Mouse (Mus musculus): ENCODE results near the gene Ncam1.

The Ncam1 gene

DNA sequence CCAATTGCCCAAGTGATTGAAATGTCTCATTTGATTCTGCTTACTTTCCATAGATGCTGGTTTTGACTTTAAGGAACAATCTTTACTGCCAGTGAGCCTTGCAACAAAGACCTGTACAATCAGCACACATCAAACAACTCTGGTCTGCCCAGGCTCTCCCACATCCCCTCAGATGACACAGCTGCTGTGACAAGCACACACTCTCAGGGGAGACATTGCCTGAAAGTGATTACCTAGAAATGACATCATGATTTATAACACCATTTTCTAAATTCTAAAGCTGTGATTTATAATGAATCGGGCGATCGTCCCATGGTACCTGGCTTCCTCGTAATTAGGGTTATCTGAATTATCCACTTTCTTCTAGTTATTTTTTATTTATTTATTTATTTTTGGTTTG, 42.0 kb downstream of the Ncam1 start:
- in situ Hi-C loops (cut with MboI; ENCODE audit: unreplicated experiment in 2 of 2) = no loop called here

GRCm38 (mm10) chr9:49755214-49755613, 43.5 kb downstream of the Ncam1 start:
- in situ Hi-C loops (cut with MboI; ENCODE audit: unreplicated experiment in 2 of 2) = no loop called here

- in situ Hi-C loops (cut with MboI; ENCODE audit: unreplicated experiment in 2 of 2) = no loop called here
Observed at GRCm38 (mm10) chr9:49751466-49751865, 47.3 kb downstream of the Ncam1 start.

DNA sequence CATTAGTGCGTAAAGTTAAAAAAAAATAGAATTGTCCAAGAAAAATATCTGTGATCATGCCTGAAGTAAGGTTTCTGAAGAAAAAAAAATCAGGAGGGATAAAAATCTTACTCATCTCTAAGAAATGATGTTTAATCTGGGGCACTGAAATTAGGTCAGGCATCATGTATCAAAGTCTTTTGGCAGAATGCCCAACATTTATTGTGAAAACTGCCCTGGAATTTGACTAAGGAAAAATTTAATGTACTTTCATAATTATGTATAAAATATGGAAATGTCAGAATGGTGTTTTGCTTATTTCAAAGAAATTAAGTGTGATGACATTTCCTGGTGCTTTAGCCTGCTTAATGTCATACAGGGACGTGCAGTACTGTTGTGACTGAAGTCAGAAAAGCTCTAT, 52.5 kb downstream of the Ncam1 start:
- in situ Hi-C loops (cut with MboI; ENCODE audit: unreplicated experiment in 2 of 2) = no loop called here

DNA sequence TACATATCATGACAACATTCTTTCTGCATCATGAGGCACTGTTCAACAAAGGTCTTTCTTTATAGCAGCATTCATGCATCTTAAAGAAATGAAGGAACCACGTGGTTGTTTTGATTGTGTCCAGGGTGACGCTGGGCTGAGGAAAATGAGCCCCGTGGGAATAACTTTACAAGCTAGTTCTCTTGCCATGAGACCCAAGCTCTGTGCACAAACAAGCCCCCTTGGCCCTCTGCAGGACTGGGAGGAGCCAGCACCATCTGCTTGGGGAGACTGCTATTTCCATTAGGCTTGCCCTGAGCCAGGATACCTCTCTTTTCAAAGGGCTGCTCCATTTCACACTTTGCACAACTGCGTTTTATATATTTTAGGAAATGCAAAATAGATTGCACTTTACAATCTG, 53.0 kb downstream of the Ncam1 start:
- in situ Hi-C loops (cut with MboI; ENCODE audit: unreplicated experiment in 2 of 2) = no loop called here

- in situ Hi-C loops (cut with MboI; ENCODE audit: unreplicated experiment in 2 of 2) = no loop called here
Observed at GRCm38 (mm10) chr9:49744286-49744685, 54.4 kb downstream of the Ncam1 start.

- in situ Hi-C loops (cut with MboI; ENCODE audit: unreplicated experiment in 2 of 2) = no loop called here
Observed at GRCm38 (mm10) chr9:49739935-49740334, 58.8 kb downstream of the Ncam1 start.

GRCm38 (mm10) chr9:49738546-49738945, 60.2 kb downstream of the Ncam1 start:
- in situ Hi-C loops (cut with MboI; ENCODE audit: unreplicated experiment in 2 of 2) = no loop called here

GRCm38 (mm10) chr9:49737166-49737565, 61.6 kb downstream of the Ncam1 start:
- in situ Hi-C loops (cut with MboI; ENCODE audit: unreplicated experiment in 2 of 2) = no loop called here

DNA sequence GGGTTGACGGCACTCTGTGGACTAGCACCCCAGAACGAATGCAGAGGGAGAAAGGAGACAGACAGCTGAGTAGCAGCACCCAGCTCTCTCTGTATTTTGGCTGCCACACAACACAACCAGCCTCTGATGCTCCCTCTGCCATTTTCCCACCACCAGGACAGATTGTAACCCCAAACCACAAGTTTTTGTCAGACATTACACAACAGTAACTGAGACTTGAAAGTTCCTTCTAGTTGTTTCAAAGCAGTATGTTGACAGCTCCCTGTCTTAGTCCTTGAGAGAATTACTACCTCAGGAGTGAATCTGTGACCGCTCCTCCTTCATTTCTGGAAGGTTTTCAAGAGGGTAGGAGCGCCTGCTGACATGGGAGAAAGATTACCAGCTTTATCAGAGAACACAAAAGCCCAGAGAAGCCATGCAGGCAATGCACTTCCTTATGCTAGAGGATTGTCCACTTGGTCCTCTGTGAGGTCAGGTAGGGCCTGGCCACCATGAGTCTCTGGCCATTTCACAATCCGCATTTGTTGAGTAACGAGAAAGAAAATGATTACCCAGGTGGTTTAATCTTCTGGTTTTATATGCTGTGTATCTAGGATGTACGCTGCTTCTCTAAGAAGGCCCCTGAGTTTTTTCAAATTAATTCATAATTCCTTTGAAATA, 64.2 kb downstream of the Ncam1 start:
- in situ Hi-C loops (cut with MboI; ENCODE audit: unreplicated experiment in 2 of 2) = no loop called here

DNA sequence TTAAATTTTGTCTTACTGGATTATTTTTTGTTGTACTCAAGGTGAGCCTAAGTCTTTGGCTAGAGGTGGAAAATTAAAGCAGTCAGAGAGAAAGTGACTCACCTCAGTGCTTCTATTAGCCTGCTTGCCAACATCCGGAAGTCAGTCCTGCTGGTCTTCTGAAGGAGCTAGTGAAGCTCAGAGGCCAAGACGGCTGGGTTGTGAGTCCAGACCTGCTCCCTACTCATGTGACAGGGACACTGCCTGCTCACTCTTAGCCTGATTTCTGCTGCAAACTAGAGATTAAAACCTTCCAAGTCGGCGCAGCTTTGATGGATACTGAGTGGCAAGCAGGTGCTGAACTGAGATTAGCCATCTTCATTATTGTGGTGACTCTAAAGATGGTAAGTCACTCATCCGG, 65.0 kb downstream of the Ncam1 start:
- in situ Hi-C loops (cut with MboI; ENCODE audit: unreplicated experiment in 2 of 2) = no loop called here

- in situ Hi-C loops (cut with MboI; ENCODE audit: unreplicated experiment in 2 of 2) = no loop called here
Observed at GRCm38 (mm10) chr9:49729479-49729878, 69.2 kb downstream of the Ncam1 start.

- in situ Hi-C loops (cut with MboI; ENCODE audit: unreplicated experiment in 2 of 2) = no loop called here
Observed at GRCm38 (mm10) chr9:49728211-49728610, 70.5 kb downstream of the Ncam1 start.

DNA sequence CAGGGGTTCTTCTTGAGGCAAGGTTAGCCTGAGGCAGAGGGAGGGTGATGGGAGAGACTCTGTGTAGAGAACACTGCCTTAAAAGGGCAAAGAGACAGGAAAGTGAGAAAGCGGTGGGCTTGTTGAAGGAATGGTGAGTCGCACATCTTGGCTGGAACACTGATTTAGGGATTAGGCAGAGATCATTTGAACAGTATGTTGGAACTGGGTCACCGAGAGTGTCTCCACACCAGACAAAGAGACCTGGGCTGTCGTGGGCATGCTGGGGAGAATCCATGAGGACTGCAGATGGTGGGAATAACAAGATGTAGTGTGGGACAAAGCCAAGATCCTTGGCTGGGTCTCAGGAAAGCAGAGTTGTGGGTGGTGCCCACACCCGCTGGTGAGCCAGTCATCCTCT, 76.0 kb downstream of the Ncam1 start:
- in situ Hi-C loops (cut with MboI; ENCODE audit: unreplicated experiment in 2 of 2) = no loop called here

- in situ Hi-C loops (cut with MboI; ENCODE audit: unreplicated experiment in 2 of 2) = no loop called here
Observed at GRCm38 (mm10) chr9:49715121-49715520, 83.6 kb downstream of the Ncam1 start.

DNA sequence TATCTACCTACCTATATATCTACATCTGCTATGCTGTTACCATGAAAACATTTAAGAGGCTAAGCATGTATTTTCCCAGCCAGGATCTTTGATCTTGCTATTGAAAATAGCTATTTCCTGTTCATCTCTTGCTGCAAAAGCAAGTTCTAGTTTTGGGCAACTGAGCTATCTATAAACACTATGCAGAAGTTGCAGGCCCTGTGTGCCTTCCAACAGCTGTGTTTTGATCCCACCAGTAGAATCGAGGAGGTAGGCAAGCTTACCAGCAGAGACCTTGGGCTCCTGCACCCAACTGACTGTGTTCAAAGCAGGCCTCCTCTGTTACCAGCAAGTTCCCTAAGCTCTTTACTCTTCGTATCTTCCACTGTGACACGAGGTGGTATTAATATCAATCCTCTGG, 84.6 kb downstream of the Ncam1 start:
- in situ Hi-C loops (cut with MboI; ENCODE audit: unreplicated experiment in 2 of 2) = no loop called here

DNA sequence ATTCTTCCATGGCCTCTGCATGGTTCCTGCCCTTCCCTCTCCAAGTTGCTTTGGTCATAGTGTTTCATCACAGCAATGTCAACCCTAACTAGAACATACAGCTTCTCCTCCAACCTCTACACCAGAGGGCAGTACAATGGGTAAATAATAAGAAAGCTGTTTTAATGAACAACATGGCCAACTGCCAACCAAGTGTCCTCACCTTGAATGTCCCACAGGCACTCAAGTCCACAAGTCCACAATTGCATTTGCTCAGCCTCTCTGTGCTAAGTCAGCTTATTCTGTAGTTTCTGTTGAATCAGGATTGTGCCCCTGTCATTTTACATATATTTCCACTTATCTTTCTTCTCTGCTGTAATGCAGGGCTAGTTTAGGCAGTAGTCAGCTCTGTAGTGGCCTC, 91.1 kb downstream of the Ncam1 start:
- in situ Hi-C loops (cut with MboI; ENCODE audit: unreplicated experiment in 2 of 2) = no loop called here

- in situ Hi-C loops (cut with MboI; ENCODE audit: unreplicated experiment in 2 of 2) = no loop called here
Observed at GRCm38 (mm10) chr9:49704196-49704967, 94.3 kb downstream of the Ncam1 start.

DNA sequence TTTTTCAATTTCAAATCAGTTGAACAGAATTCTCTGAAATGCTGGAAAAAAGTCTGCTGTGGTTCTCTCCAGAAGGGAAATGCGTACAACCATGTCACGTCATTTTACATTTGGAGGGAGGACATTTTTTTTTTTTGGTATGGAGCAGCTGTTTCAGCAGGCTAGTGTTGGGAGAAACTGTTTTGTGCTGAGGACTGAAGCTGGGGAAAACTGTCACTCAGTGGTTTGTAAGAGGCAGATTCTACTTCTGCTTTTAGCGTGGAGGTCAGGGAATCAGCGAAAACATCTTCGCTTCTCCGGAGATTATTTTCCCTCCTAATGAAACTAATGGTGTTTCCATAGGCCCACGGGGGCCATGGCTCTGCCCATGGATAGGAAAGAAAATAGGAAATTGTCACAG, 103.4 kb downstream of the Ncam1 start:
- in situ Hi-C loops (cut with MboI; ENCODE audit: unreplicated experiment in 2 of 2) = no loop called here

DNA sequence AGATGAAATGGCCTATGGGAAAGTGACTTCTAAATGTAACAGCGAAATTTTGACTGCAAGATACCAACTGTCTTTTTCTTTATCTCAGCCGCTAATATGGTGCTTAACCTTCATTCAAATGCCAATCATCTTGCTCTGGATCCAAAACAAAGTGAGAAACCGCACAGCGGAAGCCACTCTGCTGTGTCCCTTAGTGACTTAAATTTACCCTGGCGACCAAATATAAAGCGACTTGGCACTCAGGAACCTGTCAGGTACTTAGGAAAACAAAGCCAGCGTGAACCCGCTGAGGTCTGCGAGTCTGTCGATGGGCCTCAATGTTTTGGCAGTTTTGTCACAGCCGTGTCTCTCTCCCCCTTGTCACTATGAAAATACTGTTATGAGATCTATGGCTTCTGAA, 105.9 kb downstream of the Ncam1 start:
- in situ Hi-C loops (cut with MboI; ENCODE audit: unreplicated experiment in 2 of 2) = no loop called here

DNA sequence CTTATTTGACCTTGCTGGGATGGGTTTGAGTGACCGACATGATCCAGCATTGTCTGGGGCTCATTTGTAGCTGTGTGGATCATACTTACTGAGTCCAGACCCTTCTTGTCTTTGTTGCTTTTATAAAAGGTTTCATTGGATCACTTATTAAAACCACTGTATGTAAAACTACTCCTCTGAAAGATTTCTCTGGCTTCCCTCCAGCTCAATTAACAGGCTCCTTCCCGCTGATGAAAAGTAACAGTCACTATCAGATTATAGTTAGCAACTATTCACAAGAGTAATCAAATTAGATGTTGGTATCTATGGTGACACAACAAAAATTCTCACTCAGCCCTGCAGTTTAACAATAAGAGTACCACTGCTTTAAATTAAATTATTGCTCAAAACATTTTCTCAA, 107.4 kb downstream of the Ncam1 start:
- in situ Hi-C loops (cut with MboI; ENCODE audit: unreplicated experiment in 2 of 2) = no loop called here

DNA sequence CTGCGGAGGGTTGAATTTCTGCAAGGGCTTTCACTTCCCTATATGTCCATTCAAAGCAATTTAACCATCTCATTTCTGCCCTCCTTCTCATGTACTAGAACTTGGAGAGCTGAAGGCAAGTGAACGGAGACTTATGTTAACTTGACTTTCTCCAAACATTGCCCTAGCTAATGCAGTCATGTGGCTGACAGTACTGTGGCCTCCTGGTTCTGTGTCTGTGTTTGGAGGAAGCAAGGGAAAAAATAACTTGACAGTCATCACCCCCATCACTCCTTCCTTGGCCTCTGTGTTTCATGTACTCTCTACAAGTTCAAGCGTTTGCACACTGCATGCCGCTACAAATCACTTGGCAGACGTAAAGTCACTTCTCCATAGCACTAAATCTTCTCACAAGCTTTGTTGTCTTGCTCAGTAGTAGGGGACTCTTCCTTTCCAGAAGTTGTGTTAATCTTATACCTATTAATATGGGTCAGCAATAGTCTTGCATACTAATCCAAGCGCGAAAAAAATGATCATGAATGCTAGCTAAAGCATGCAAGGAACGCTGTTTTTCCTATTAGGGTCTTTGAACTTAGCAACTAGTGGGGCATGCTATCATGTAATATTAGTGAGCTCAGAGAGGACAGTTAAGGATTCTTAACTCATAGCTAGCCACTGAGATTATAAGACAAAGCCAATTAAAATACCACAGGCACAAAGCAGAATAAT, 115.0 kb downstream of the Ncam1 start:
- in situ Hi-C loops (cut with MboI; ENCODE audit: unreplicated experiment in 2 of 2) = no loop called here

All from v-Abl transformed pro-B cells (cell line).